Mouse (Mus musculus) spleen, postnatal 36 days (tissue): ENCODE data around the gene Bcr.

Experiments
- DNase-seq, 2 experiments: peaks; one replicate each; pipeline ENCODE4 v3.0.0; 2022; ENCODE audit warnings: low spot score in 2 of 2, mixed read lengths in 1 of 2

The Bcr gene

DNA sequence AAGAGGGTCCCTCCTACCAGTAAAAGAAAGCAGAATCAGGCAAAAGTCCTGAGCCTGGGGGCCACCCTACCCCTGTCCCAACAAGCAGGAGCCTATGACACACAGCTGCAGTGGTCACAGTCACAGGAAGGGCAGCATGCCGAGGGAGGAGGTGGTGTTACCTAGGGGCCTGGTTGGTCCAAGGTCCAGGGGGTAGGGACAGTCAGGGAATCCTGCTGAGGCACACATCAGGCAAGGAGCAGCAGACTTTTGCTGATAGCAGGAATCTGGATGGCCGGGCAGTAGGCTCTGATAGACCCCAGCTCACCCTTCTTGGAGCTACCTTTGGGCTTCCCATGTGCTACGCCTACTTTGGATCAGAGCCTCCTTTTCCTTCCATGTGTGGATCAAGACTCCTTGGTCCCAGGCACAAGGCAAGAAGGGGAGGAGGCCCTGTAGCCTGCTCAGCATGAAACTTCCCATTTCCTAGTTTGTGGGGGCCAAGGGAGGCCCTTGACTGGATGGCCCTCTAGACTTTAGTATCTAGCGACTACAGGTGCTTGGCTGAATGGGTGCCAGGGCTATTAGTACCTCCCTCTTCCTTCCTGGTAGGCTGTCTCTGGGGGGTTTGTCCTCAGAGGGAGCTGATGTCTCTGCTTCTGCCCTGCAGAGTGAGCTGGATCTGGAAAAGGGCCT, 70.1 kb downstream of the Bcr start:
- DNase-seq = no peak

DNA sequence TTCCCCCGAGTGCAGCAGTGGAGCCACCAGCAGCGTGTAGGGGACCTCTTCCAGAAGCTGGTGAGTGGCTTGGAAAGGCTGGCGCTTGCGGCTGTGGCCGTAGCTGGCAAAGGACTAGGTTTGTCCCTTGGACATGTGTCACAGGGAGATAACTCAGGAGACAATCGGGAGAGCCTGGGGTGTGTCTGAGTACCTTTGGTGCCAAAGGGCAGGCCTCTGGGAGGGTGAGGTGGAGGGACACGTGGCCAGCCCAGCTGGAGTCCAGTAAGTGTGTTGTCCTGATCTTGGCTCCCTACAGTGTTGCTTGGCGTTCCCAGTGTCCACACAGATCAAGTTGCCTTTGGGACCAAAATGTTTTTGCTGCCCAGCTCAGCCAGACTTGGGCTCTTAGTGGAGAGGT, 71.2 kb downstream of the Bcr start:
- no peak for DNase-seq

- no peak for DNase-seq
Observed at GRCm38 (mm10) chr10:75134861-75135517, 74.6 kb downstream of the Bcr start.

GRCm38 (mm10) chr10:75135518-75136162, 75.2 kb downstream of the Bcr start:
- no peak for DNase-seq

DNA sequence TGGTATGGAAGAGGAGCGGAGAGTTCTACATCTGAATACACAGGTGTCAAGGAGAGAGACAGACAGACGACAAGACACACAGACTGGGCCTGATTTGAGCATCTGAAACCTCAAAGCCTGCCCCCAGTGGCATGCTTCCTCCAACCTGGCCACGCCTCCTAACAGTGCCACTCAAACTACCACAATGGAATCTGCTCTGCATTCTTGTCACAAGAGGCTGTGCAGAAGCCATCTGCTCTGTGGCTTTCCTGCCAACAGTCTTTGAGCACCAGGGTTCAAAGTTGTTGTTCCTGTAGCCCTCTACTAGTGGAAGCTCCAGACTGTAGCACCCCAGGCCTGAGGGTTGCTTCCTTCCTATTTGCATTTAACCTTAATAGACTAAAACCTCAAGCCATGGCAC, 76.8 kb downstream of the Bcr start:
- peak; percentile 71 to 72 for DNase-seq

DNA sequence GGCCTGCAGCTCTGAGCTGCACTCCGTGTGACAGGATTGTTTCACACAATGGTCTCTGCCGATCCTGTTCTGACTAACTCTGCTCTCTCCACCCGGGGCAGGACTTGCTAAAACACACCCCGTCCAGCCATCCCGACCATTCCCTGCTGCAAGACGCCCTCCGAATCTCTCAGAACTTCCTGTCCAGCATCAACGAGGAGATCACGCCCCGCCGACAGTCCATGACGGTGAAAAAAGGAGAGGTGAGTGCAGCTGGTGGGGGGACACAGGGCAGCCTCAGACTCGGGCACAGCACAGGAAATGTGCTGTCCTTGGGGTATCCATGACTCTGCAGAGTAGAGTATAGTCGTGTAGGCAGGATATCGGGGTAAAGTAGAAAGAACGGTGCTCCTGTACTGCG, 84.8 kb downstream of the Bcr start:
- DNase-seq = peak; percentile 22 to 26

- DNase-seq = peak; percentile 85 to 86
Observed at GRCm38 (mm10) chr10:75146001-75146400, 85.6 kb downstream of the Bcr start.

- no peak for DNase-seq
Observed at GRCm38 (mm10) chr10:75146619-75147018, 86.2 kb downstream of the Bcr start.

- no peak for DNase-seq
Observed at GRCm38 (mm10) chr10:75148295-75148694, 87.9 kb downstream of the Bcr start.

- no peak for DNase-seq
Observed at GRCm38 (mm10) chr10:75150361-75150760, 90.0 kb downstream of the Bcr start.

- DNase-seq = peak; percentile 68 to 79
Observed at GRCm38 (mm10) chr10:75151311-75151710, 90.9 kb downstream of the Bcr start.

DNA sequence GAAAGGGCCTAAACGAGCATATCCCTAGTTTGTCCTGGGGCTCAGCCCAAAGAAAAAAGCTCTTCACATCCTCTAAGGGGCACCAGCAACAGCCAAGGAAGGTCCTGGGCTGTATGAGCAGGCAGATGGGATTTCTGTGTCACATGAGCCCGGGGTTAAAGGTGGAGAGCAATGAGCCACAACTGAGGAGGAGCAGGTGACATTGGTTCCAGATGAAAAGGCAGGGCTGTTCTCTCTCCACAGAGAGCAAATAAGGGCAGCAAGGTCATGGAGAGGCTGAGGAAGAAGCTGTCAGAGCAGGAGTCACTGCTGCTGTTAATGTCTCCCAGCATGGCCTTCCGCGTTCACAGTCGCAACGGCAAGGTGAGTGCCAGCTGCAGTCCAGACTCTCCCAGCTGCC, 96.4 kb downstream of the Bcr start:
- no peak for DNase-seq

GRCm38 (mm10) chr10:75157713-75158112, 97.3 kb downstream of the Bcr start:
- DNase-seq = no peak

- no peak for DNase-seq
Observed at GRCm38 (mm10) chr10:75158356-75158755, 98.0 kb downstream of the Bcr start.

DNA sequence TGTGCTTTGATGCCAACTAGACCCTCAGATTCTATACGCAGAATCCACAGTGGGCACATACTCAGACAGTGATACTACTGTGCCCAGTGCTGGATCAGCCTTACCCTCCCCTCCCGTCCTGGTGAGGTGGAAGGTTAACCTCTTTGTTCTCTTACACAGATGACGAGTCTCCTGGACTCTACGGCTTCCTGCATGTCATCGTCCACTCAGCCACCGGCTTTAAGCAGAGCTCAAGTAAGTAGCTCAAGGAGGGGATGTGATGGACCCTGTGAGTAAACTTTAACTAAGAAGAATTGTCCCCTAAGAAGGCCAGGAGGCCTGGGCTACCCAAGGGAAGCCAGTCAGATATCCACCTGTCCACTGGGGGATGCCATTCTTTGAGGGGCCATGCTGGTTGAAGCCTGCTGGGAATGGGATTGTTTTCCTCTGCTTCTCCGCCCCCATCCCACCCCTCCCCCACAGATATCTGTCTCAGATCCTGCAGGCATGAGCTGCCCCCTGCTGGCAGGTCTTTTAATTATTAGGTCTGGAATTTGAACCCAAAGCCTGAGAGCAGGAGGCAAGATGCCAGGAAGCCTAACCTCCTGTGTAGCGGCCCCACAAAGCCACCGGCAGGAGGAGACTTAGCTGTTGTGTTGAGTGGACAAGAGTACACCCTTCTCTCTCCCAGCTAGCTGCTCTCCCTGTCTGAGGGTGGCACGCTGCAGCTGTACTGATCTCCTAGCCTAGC, 99.9 kb downstream of the Bcr start:
- no peak for DNase-seq

GRCm38 (mm10) chr10:75165825-75166481, 105.6 kb downstream of the Bcr start:
- DNase-seq = no peak

- DNase-seq = no peak
Observed at GRCm38 (mm10) chr10:75166601-75167000, 106.2 kb downstream of the Bcr start.

- DNase-seq = no peak
Observed at GRCm38 (mm10) chr10:75170207-75170850, 109.9 kb downstream of the Bcr start.

DNA sequence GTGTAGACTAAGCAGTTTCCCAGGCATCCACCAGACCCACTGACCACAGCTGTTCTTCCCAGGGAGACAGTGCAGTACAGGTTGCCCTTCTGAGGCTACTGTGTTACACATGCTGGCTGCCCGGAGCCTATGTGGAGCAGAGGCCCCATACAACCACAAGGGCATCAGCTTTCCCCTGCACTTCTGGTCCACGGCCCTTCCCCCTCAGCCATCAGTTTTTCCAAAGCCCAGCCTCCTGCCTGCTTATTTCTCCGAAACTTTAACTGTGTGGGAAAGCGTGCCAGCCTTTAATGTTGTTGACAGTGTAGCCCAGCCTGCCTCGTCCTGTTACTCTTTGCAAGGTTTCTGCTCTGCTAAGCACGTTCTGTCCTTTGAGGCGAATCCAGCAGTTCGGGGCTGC, 112.7 kb downstream of the Bcr start:
- no peak for DNase-seq

DNA sequence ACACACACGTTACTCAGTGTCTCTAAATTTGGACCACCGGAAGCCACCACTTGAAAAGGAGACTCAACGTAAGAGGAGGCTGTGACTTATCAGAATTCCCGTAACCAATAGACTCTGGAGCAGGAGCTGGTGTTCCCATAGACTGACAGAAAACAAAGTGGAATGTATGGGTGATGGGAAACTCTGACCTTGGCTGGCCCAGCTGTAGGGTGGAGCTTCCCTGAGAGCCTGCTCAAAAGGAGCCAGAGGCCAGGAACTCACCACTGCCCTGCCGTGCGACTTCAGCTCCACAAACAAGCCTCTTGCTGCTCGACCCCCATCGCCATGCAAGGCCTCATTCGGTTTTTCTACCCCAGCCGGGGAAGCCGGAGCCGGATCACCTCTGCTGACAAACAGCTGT, 113.3 kb downstream of the Bcr start:
- peak in 1 of 2 experiments; percentile 18 for DNase-seq

- peak in 1 of 2 experiments; percentile 10 for DNase-seq
Observed at GRCm38 (mm10) chr10:75176494-75176893, 116.1 kb downstream of the Bcr start.
